Mouse (Mus musculus): ENCODE results near the gene Mthfd2.

DNA sequence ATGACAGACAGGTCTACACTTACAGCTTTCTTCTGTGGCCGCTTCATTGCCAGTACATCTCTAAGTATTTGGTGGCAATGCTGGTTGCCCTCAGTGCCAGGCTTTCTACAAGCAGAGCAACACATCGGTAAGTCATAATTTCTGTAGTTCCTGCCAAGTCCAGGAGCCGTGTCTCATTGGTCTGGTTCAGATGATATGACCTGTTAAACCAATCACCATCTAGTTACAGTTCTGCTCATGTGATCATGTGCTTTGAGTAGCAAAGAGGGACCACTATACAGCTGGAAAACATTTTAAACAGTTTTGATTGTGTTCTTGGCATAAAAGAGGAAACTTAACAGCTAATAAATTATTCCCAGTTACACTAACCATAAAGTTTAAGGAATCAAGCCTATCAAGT is 22.2 kb upstream of the Mthfd2 start:
- TF ChIP-seq CTCF (IDR thresholded peaks at IDR 0.05; ENCODE audit: insufficient read depth, low read length) (no peak), POLR2A (IDR thresholded peaks at IDR 0.05; ENCODE audit: borderline replicate concordance, extremely low read depth, low read depth, low read length) (no peak)

All from lung, adult 2 months (tissue).